Mouse (Mus musculus): Measurements from ENCODE around the gene Cntn5. TPM values are rescaled to one million over a fixed set of nuclear protein-coding genes. Genes with fewer than 3 reads are reported as not detected.

Cntn5 gene
- polyA plus RNA-seq, 1 experiment from 2014 or later, result 0.42 TPM

- no peak for DNase-seq (ENCODE audit: low spot score)
- Histone ChIP-seq H3K9me3 (no peaks in the 10 kb centered on the region), H3K4me3 (no peak overlapping the region), H3K27me3 (replicated peaks; ENCODE audit: low read depth, poor library complexity, severe bottlenecking) (no peaks in the 10 kb centered on the region), H3K4me1 (no peaks in the 10 kb centered on the region), H3K27ac (replicated peaks) (no peak overlapping the region), H3K36me3 (replicated peaks) (no peaks in the 10 kb centered on the region)
- 99% methylated on average over 1 of the region's 1 CpGs for WGBS
These were observed 966.8 kb downstream of the Cntn5 start for GRCm38 (mm10) chr9:9937444-9938436.

GRCm38 (mm10) chr9:9920580-9920979 lies 984.0 kb downstream of the Cntn5 start:
- Histone ChIP-seq H3K4me1 (no peaks in the 10 kb centered on the region), H3K4me3 (no peak overlapping the region), H3K36me3 (replicated peaks) (no peaks in the 10 kb centered on the region), H3K27me3 (replicated peaks; ENCODE audit: low read depth, poor library complexity, severe bottlenecking) (no peaks in the 10 kb centered on the region), H3K27ac (replicated peaks) (no peak overlapping the region), H3K9me3 (peaks cover 17% of the 10 kb centered on the region)
- DNase-seq (ENCODE audit: low spot score), result no peak
- 86% methylated on average over 3 of the region's 3 CpGs for WGBS

- no peak overlapping the region for H3K4me3 ChIP-seq
- no peaks in the 10 kb centered on the region for H3K27me3 ChIP-seq (replicated peaks; ENCODE audit: low read depth, poor library complexity, severe bottlenecking)
- H3K36me3 ChIP-seq (replicated peaks), result no peaks in the 10 kb centered on the region
- H3K27ac ChIP-seq (replicated peaks), result no peak overlapping the region
- no peaks in the 10 kb centered on the region for H3K9me3 ChIP-seq
- no peaks in the 10 kb centered on the region for H3K4me1 ChIP-seq
- WGBS, result 77% methylated on average over 5 of the region's 5 CpGs
- no peak for DNase-seq (ENCODE audit: low spot score)
These were observed 1005.5 kb downstream of the Cntn5 start for GRCm38 (mm10) chr9:9899070-9899469.

- Histone ChIP-seq H3K9me3 (no peaks in the 10 kb centered on the region), H3K4me3 (no peak overlapping the region), H3K4me1 (no peaks in the 10 kb centered on the region), H3K36me3 (replicated peaks) (no peaks in the 10 kb centered on the region), H3K27ac (replicated peaks) (no peak overlapping the region), H3K27me3 (replicated peaks; ENCODE audit: low read depth, poor library complexity, severe bottlenecking) (no peaks in the 10 kb centered on the region)
- DNase-seq (ENCODE audit: low spot score), result no peak
- WGBS, result 84% methylated on average over 6 of the region's 6 CpGs
These were observed 1018.4 kb downstream of the Cntn5 start for GRCm38 (mm10) chr9:9886210-9886609.

GRCm38 (mm10) chr9:9882779-9883383 lies 1021.7 kb downstream of the Cntn5 start:
- Histone ChIP-seq H3K4me1 (no peaks in the 10 kb centered on the region), H3K4me3 (no peak overlapping the region), H3K27me3 (replicated peaks; ENCODE audit: low read depth, poor library complexity, severe bottlenecking) (no peaks in the 10 kb centered on the region), H3K36me3 (replicated peaks) (no peaks in the 10 kb centered on the region), H3K9me3 (no peaks in the 10 kb centered on the region), H3K27ac (replicated peaks) (no peak overlapping the region)
- WGBS, result 58% methylated on average over 8 of the region's 8 CpGs
- DNase-seq (ENCODE audit: low spot score), result peak; percentile 61

GRCm38 (mm10) chr9:9872112-9873035 lies 1032.2 kb downstream of the Cntn5 start:
- no peak for DNase-seq (ENCODE audit: low spot score)
- Histone ChIP-seq H3K4me1 (no peaks in the 10 kb centered on the region), H3K36me3 (replicated peaks) (no peaks in the 10 kb centered on the region), H3K27ac (replicated peaks) (no peak overlapping the region), H3K9me3 (no peaks in the 10 kb centered on the region), H3K4me3 (no peak overlapping the region), H3K27me3 (replicated peaks; ENCODE audit: low read depth, poor library complexity, severe bottlenecking) (no peaks in the 10 kb centered on the region)
- WGBS, result 36% methylated on average over 7 of the region's 7 CpGs

- WGBS, result 79% methylated on average over 3 of the region's 3 CpGs
- Histone ChIP-seq H3K27me3 (replicated peaks; ENCODE audit: low read depth, poor library complexity, severe bottlenecking) (no peaks in the 10 kb centered on the region), H3K4me3 (no peak overlapping the region), H3K27ac (replicated peaks) (no peak overlapping the region), H3K36me3 (replicated peaks) (no peaks in the 10 kb centered on the region), H3K4me1 (no peaks in the 10 kb centered on the region), H3K9me3 (no peaks in the 10 kb centered on the region)
- no peak for DNase-seq (ENCODE audit: low spot score)
These were observed 1043.9 kb downstream of the Cntn5 start for GRCm38 (mm10) chr9:9860631-9861030.

- no peaks in the 10 kb centered on the region for H3K4me1 ChIP-seq
- H3K36me3 ChIP-seq (replicated peaks), result no peaks in the 10 kb centered on the region
- WGBS, result 61% methylated on average over 1 of the region's 1 CpGs
These were observed 1045.3 kb downstream of the Cntn5 start for GRCm38 (mm10) chr9:9859323-9859722.

GRCm38 (mm10) chr9:9854791-9855190 lies 1049.8 kb downstream of the Cntn5 start:
- DNase-seq (ENCODE audit: low spot score), result no peak
- Histone ChIP-seq H3K4me3 (no peak overlapping the region), H3K4me1 (no peaks in the 10 kb centered on the region), H3K9me3 (no peaks in the 10 kb centered on the region), H3K27me3 (replicated peaks; ENCODE audit: low read depth, poor library complexity, severe bottlenecking) (no peaks in the 10 kb centered on the region), H3K36me3 (replicated peaks) (no peaks in the 10 kb centered on the region), H3K27ac (replicated peaks) (no peak overlapping the region)
- WGBS, result 76% methylated on average over 1 of the region's 1 CpGs

More at GRCm38 (mm10) chr9:9859323-9859722, 1045.3 kb downstream of the Cntn5 start:
- H3K27me3 ChIP-seq (replicated peaks; ENCODE audit: low read depth, poor library complexity, severe bottlenecking), result no peaks in the 10 kb centered on the region
- no peak overlapping the region for H3K27ac ChIP-seq (replicated peaks)
- no peaks in the 10 kb centered on the region for H3K9me3 ChIP-seq
- DNase-seq (ENCODE audit: low spot score), result no peak
- H3K4me3 ChIP-seq, result no peak overlapping the region

GRCm38 (mm10) chr9:9830231-9830630 lies 1074.3 kb downstream of the Cntn5 start:
- Histone ChIP-seq H3K27me3 (replicated peaks; ENCODE audit: low read depth, poor library complexity, severe bottlenecking) (no peaks in the 10 kb centered on the region), H3K4me1 (no peaks in the 10 kb centered on the region), H3K36me3 (replicated peaks) (no peaks in the 10 kb centered on the region), H3K27ac (replicated peaks) (no peak overlapping the region), H3K4me3 (no peak overlapping the region), H3K9me3 (no peaks in the 10 kb centered on the region)
- 84% methylated on average over 2 of the region's 2 CpGs for WGBS
- DNase-seq (ENCODE audit: low spot score), result no peak

- H3K27ac ChIP-seq (replicated peaks), result no peak overlapping the region
- no peaks in the 10 kb centered on the region for H3K4me1 ChIP-seq
- H3K27me3 ChIP-seq (replicated peaks; ENCODE audit: low read depth, poor library complexity, severe bottlenecking), result no peaks in the 10 kb centered on the region
- DNase-seq (ENCODE audit: low spot score), result no peak
- H3K4me3 ChIP-seq, result no peak overlapping the region
- WGBS, result 84% methylated on average over 1 of the region's 1 CpGs
- no peaks in the 10 kb centered on the region for H3K36me3 ChIP-seq (replicated peaks)
- no peaks in the 10 kb centered on the region for H3K9me3 ChIP-seq
These were observed 1084.6 kb downstream of the Cntn5 start for GRCm38 (mm10) chr9:9819963-9820362.

GRCm38 (mm10) chr9:9817477-9817876 lies 1087.1 kb downstream of the Cntn5 start:
- H3K4me3 ChIP-seq, result no peak overlapping the region
- DNase-seq (ENCODE audit: low spot score), result no peak

More at GRCm38 (mm10) chr9:9817477-9817876, 1087.1 kb downstream of the Cntn5 start:
- H3K36me3 ChIP-seq (replicated peaks), result no peaks in the 10 kb centered on the region
- H3K9me3 ChIP-seq, result no peaks in the 10 kb centered on the region
- 85% methylated on average over 2 of the region's 2 CpGs for WGBS
- no peaks in the 10 kb centered on the region for H3K4me1 ChIP-seq
- H3K27me3 ChIP-seq (replicated peaks; ENCODE audit: low read depth, poor library complexity, severe bottlenecking), result no peaks in the 10 kb centered on the region
- no peak overlapping the region for H3K27ac ChIP-seq (replicated peaks)

Data from embryonic facial prominence, embryonic 10.5 days (tissue).